18 mouse cellular contexts compared by ENCODE assay signal in genomic region chr2:166351984-166352383, GRCm38 (mm10).
DNase-seq lines count a peak whose midpoint lies in the region; ATAC-seq and TF ChIP-seq lines count a peak whose summit lies in the region.
"Had no signal": no experiment of that assay in that cellular context is flagged by ENCODE, and none has a peak within 500 bp of the region (broad histone marks: within the 10 kb centered on the region; RNA-seq: fewer than 3 reads in every experiment).

No protein-coding gene starts in this region.

- no peaks in the 10 kb centered on the region for H3K36me3 ChIP-seq in forebrain, embryonic 10.5 days (replicated peaks)
- no peaks in the 10 kb centered on the region for H3K36me3 ChIP-seq in forebrain, embryonic 14.5 days (ENCODE audit: control insufficient read depth, insufficient read depth, low read length)
- no peaks in the 10 kb centered on the region for H3K36me3 ChIP-seq in lung, embryonic 15.5 days
- no peaks in the 10 kb centered on the region for H3K36me3 ChIP-seq in stomach, embryonic 16.5 days (ENCODE audit: control insufficient read depth, insufficient read depth, low read length)
- H3K36me3 ChIP-seq in stomach, postnatal 0 days (ENCODE audit: control insufficient read depth, insufficient read depth, low read length), result no peaks in the 10 kb centered on the region
- H3K36me3 ChIP-seq: embryonic facial prominence, embryonic 13.5 days; heart, embryonic 12.5 days had no signal

- H3K27me3 ChIP-seq in forebrain, embryonic 10.5 days (ENCODE audit: poor library complexity, severe bottlenecking), result peaks cover 45% of the 10 kb centered on the region
- 0 out of 2 replicates have a peak, but pooled peaks cover 11% of the 10 kb centered on the region for H3K27me3 ChIP-seq in forebrain, embryonic 14.5 days (replicated peaks; ENCODE audit: control insufficient read depth, insufficient read depth, low read length)
- H3K27me3 ChIP-seq in lung, embryonic 15.5 days, result peaks cover 37% of the 10 kb centered on the region
- 0 out of 2 replicates have a peak, but pooled peaks cover 3% of the 10 kb centered on the region for H3K27me3 ChIP-seq in stomach, embryonic 16.5 days (ENCODE audit: control insufficient read depth, insufficient read depth, low read length)
- no peaks in the 10 kb centered on the region for H3K27me3 ChIP-seq in stomach, postnatal 0 days (ENCODE audit: control insufficient read depth, insufficient read depth, low read length)
- H3K27me3 ChIP-seq: embryonic facial prominence, embryonic 13.5 days had no signal

- no peak for ATAC-seq in forebrain, embryonic 14.5 days
- peak; percentile 9; the same call in 1 of the 2 replicates for ATAC-seq in lung, embryonic 15.5 days (ENCODE audit: borderline replicate concordance, extremely low read depth, low FRiP score, low TSS enrichment)
- no peak for ATAC-seq in stomach, embryonic 16.5 days (ENCODE audit: insufficient read depth, low FRiP score)
- ATAC-seq in stomach, postnatal 0 days (ENCODE audit: low FRiP score, low TSS enrichment), result no peak
- ATAC-seq: CD4-positive, CD25-positive, alpha-beta regulatory T cell, adult 4 months; forebrain, embryonic 13.5 days; hindbrain, embryonic 16.5 days; inflammation-experienced regulatory T-cells, adult 6 months had no signal

- no peak for TF ChIP-seq EP300 in stomach, postnatal 0 days (optimal IDR thresholded peaks at IDR 0.05)

- WGBS in forebrain, embryonic 10.5 days, result 87% methylated on average over 5 of the region's 5 CpGs
- 88% methylated on average over 5 of the region's 5 CpGs for WGBS in forebrain, embryonic 14.5 days
- 52% methylated on average over 5 of the region's 5 CpGs for WGBS in lung, embryonic 15.5 days
- WGBS in stomach, embryonic 16.5 days, result 77% methylated on average over 5 of the region's 5 CpGs
- 74% methylated on average over 5 of the region's 5 CpGs for WGBS in stomach, postnatal 0 days

- DNase-seq in forebrain, embryonic 10.5 days (ENCODE audit: extremely low spot score, low spot score), result no peak
- DNase-seq in forebrain, embryonic 14.5 days (ENCODE audit: low spot score), result no peak
- DNase-seq in lung, postnatal 36 days, result no peak
- DNase-seq in stomach, postnatal 0 days (ENCODE audit: low spot score), result no peak
- no peak for DNase-seq in gastrocnemius, adult 18-20 months (ENCODE audit: low spot score)
- DNase-seq: adrenal gland, postnatal 10 days; B cell, adult 2 months; cerebellum, adult 11 months; cerebellum, adult 8-10 months; cerebellum, postnatal 14 days had no signal

- H3K4me3 ChIP-seq in forebrain, embryonic 10.5 days, result no peak overlapping the region
- H3K4me3 ChIP-seq in forebrain, embryonic 14.5 days (ENCODE audit: low read depth, low read length), result no peak overlapping the region
- no peak overlapping the region for H3K4me3 ChIP-seq in lung, embryonic 15.5 days
- no peak overlapping the region for H3K4me3 ChIP-seq in stomach, embryonic 16.5 days (replicated peaks; ENCODE audit: low read length)
- H3K4me3 ChIP-seq in stomach, postnatal 0 days (ENCODE audit: low read depth, low read length), result no peak overlapping the region
- H3K4me3 ChIP-seq: embryonic facial prominence, embryonic 13.5 days; forebrain, embryonic 13.5 days; heart, embryonic 12.5 days had no signal

- peaks cover 27% of the 10 kb centered on the region for H3K4me1 ChIP-seq in forebrain, embryonic 10.5 days
- H3K4me1 ChIP-seq in forebrain, embryonic 14.5 days (ENCODE audit: control insufficient read depth, insufficient read depth, low read length), result peaks cover 14% of the 10 kb centered on the region
- peaks cover 26% of the 10 kb centered on the region for H3K4me1 ChIP-seq in lung, embryonic 15.5 days
- H3K4me1 ChIP-seq in stomach, embryonic 16.5 days (ENCODE audit: control insufficient read depth, insufficient read depth, low read length), result peaks cover 20% of the 10 kb centered on the region
- H3K4me1 ChIP-seq in stomach, postnatal 0 days (replicated peaks; ENCODE audit: control insufficient read depth, insufficient read depth), result peaks cover 12% of the 10 kb centered on the region; the same call in 1 of the 2 replicates

- H3K9me3 ChIP-seq in forebrain, embryonic 10.5 days, result no peaks in the 10 kb centered on the region
- H3K9me3 ChIP-seq in forebrain, embryonic 14.5 days (replicated peaks; ENCODE audit: control insufficient read depth, low read length), result no peaks in the 10 kb centered on the region
- no peaks in the 10 kb centered on the region for H3K9me3 ChIP-seq in lung, embryonic 15.5 days
- no peaks in the 10 kb centered on the region for H3K9me3 ChIP-seq in stomach, embryonic 16.5 days (replicated peaks; ENCODE audit: control insufficient read depth, low read length)
- H3K9me3 ChIP-seq in stomach, postnatal 0 days (ENCODE audit: control insufficient read depth, low read length), result no peaks in the 10 kb centered on the region
- H3K9me3 ChIP-seq: embryonic facial prominence, embryonic 13.5 days; forebrain, embryonic 13.5 days; heart, embryonic 12.5 days had no signal

- H3K4me2 ChIP-seq in forebrain, embryonic 14.5 days (ENCODE audit: low read length), result no peak overlapping the region
- H3K4me2 ChIP-seq in lung, embryonic 15.5 days, result no peak overlapping the region
- H3K4me2 ChIP-seq in stomach, embryonic 16.5 days (ENCODE audit: low read depth, low read length), result no peak overlapping the region
- no peak overlapping the region for H3K4me2 ChIP-seq in stomach, postnatal 0 days (replicated peaks; ENCODE audit: low read depth)
- H3K4me2 ChIP-seq: embryonic facial prominence, embryonic 13.5 days; forebrain, embryonic 13.5 days; heart, embryonic 12.5 days had no signal

- TF ChIP-seq CTCF in stomach, postnatal 0 days (IDR thresholded peaks at IDR 0.05; ENCODE audit: low read depth), result no peak

- H3K27ac ChIP-seq in forebrain, embryonic 10.5 days, result peak overlapping the region; percentile 30; the same call in 1 of the 2 replicates
- H3K27ac ChIP-seq in forebrain, embryonic 14.5 days (ENCODE audit: low read depth, low read length), result no peak overlapping the region
- H3K27ac ChIP-seq in lung, embryonic 15.5 days, result no peak overlapping the region
- 0 out of 2 replicates have a peak overlapping the region, but pooled peaks have one; percentile 19 for H3K27ac ChIP-seq in stomach, embryonic 16.5 days (ENCODE audit: low read length)
- H3K27ac ChIP-seq in stomach, postnatal 0 days (replicated peaks), result no peak overlapping the region
- H3K27ac ChIP-seq: embryonic facial prominence, embryonic 13.5 days; forebrain, embryonic 13.5 days had no signal

- no peak overlapping the region for H3K9ac ChIP-seq in forebrain, embryonic 14.5 days (ENCODE audit: low read length)
- no peak overlapping the region for H3K9ac ChIP-seq in lung, embryonic 15.5 days
- no peak overlapping the region for H3K9ac ChIP-seq in stomach, embryonic 16.5 days (ENCODE audit: low read length)
- H3K9ac ChIP-seq in stomach, postnatal 0 days (ENCODE audit: low read length), result no peak overlapping the region
- H3K9ac ChIP-seq: embryonic facial prominence, embryonic 13.5 days; forebrain, embryonic 13.5 days; heart, embryonic 12.5 days had no signal

Comparison
In these comparisons a context has a peak if more than half of its experiments do, and no peak if none do; other contexts are left out.
1. H3K27ac ChIP-seq: peak in forebrain, embryonic 10.5 days (single experiment) and stomach, embryonic 16.5 days (single experiment); none in forebrain, embryonic 14.5 days (single experiment), lung, embryonic 15.5 days (single experiment) and stomach, postnatal 0 days (single experiment).